Mouse (Mus musculus) layer of hippocampus, adult 9-11 months (tissue): ENCODE data around the gene Klf3.

ENCODE experiments used
- DNase-seq: peaks from one replicate; pipeline ENCODE4 v3.0.0; 2022

Klf3 gene

DNA sequence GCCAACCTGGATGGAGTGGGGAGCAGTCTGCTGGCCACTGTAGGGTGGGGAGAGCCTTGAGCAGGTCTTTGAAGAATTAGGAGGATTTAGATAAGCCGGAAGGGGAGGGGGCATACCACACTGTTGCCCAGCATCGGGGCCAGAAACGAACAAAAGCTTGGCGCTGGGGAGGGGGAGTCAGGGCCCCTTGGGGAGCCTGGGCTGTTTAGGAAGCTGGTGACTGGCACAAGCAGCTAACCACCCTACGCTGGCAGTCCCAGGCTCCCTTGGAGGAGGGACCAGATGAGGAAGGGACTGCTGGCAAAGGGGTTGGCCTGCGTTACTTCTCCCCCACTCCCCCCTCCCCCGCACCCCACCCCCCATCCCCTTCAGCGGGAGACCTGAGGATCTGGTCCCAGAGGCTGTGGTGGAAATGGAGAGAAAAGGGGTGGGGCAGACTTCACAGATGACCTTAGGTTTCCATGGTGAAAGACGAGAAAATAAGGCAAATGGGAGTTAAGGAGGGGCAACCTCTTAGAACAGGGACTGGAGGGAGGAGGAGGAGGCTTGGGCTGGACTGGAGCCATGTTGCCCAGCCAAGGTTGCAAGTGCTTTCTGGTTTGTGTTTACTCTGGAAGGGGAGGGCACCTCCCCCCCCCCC lies 7.8 kb downstream of the Klf3 start:
- no peak for DNase-seq

DNA sequence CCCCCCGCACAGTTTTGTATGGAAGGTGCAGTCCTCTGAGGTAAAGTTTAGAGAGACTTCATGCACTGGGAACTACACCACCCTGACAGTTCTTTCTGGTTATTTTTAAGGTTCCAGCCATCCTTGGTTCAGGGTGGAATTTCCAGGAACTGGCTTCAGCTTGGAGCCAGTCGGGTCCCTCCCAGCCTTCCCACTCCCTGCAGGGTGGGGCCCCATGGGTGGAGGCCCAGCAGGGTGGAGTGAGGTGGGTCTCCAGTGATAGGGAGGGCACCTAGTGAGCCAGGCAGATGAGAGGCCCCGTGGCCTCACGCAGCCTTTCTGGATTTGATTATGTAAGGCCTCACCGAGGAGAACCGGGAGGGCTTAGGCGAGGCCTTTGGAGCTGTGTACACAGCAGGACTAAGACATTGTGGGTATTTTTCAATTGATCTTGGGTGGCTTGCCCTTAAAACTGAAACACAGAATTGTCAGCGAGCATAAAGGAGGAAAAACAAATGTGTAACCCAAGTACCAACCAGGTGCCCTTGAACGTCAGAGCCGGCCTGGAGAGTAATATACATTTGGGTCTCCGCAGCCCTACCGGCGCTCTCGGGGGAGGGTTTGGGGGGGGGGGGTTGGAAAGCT lies 8.4 kb downstream of the Klf3 start:
- no peak for DNase-seq

DNA sequence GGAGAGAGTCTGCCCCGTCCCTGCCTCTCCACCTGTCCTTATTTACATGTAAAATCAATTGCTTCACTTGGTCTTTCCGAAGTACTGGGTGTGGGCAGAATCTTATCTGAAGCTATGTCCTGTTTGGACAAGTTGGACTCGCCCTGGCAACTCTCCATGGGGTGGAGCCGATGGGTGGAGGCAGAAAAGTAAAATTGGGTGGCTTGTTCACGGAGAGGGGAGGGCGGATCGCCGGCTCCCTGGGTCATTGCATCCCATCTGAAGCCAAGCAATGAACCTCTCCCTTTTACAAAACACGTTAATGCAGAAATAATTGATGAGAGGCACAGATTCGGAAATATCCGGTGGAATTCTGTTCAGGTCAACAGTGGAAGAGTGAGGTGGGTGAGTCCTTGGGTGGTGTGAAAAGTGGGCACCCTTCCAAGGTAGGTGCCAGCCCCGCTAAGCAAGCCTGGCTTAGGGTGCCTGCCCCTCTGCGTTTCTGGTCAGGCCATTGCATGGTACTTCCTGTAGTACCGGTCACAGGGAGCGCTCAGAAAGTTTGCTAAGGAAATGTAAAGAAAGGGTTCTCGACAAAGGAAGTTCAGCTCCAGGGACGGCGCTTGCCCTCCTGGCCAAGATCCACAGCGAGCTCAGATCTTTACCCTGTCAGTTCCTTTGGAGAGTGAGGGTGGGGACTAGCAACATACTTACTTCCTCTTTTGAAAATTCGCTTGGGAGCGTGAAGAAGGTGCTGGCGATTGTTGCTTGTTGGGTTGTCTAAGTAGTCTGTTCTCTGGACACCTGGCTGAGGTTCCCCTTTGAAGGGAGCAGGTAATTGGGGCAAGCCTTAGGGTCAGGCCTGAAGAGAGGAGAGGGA lies 9.2 kb downstream of the Klf3 start:
- peak; percentile 48 for DNase-seq

DNA sequence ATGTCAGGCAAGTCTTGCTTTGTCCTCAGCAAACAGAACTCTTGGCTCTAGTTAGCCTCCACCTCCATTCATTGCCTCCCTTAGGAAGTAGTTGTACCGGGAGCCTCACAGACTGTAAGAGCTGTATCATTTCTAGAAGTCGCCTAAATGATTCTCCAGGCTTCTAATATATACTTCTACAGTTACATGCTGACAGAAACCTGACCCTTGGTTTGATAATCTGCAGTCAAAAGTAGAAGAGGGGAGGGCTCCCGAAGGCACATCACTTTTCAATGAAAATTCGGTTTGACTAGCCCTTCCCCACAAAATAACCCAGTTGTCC lies 9.8 kb downstream of the Klf3 start:
- DNase-seq, result no peak

DNA sequence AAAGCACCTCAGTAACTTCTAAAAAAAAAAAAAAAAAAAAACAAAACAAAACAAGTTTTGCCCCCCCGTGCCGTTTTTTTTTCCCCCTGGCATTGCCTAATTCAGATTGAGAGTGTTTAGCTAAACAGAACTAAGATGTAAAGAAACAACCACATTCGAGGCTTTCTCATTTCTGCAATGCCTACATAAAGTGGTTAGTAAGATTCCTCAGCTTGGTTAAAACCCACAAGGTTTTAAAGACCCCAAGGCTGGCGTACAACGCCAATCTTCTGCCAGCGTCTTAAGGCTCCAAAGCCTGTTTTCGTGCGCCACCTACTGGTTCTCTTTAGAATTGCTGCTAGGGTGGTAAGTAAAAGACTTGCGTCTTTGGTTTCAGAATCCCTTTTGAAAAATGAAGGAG lies 10.2 kb downstream of the Klf3 start:
- DNase-seq, result peak; percentile 70

DNA sequence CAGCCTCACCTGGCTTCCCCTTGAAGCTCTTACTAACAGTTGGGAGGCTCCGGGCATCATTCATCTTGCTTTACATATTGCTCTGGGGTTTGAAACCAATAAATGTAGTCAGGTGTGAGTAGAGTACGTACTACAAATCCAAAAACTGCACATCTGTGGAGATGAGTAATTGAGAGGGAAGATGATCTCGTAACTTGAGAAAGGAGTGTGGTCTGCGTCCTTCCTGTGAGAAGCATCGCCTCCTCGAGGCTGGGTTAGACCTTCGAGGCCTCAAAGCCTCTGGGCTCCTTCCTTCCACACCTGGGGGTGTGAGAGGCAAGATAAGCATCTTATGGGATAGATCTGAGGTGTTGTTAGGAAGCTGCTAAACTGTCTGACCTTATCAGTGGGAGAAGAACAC lies 11.2 kb downstream of the Klf3 start:
- DNase-seq, result no peak

DNA sequence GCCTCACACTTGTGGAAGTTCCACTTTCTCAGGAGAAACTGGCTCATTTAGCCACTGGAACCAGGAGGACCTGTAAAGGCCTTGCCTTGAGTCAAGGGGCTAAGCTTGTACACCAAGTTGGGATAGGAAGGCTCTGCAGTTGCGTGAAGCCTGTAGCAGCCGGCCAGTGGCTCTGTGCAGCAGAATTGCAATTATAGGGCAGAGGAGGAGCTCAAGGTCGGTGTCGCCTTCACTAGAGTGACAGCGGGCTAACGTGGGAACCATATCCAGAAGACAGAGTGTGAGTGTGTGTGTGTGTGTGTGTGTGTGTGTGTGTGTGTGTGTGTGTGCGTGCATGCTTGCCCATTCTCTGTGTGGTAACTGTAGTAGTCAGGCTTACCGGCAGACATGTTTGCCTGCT lies 12.4 kb downstream of the Klf3 start:
- no peak for DNase-seq

DNA sequence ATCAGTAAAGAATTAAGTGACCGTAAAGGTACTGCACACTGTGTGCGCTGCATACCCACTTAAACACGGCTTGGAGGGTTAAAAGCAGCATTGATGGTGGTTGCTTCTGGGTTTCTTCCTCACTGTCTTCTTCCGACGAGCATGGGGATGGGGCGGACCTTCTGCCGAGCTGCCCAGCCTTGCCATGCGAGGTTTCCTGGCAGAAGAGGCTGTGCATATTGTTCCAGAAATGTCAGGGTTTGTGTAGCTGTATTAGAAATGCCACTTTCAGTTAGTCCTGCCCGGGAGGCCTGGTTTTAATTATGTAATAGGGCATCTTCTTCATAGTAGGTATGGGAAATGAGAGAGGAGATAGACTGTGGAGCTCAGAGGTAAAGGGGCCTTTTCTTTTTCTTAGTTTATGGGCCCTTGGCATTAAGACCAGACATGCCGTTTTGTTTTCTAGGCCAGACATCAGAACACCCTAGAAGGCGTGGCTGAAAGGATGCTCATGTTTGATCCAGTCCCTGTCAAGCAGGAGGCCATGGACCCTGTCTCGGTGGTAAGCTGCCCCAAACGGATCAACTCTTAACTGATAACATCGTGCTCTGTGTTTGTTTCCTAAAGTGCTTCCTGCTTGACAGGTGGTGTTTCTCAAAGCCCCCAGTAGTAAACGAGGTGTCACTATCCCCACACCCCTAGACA lies 13.2 kb downstream of the Klf3 start:
- no peak for DNase-seq

DNA sequence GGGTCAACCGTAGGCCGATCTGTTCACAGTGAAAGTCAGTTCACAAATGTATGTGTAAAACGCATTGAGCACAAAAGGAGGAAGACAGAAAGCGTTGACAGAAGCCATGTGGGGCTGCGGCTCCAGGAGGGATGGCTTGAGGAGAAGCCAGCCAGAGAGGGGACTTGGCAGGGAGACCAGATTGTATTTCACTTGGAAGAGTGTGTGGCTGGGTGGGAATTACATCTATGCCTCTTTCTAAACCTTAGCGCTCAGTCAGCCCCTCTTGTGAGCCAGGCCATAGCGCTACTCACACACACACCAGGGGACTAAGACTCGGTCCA lies 13.7 kb downstream of the Klf3 start:
- DNase-seq, result no peak

DNA sequence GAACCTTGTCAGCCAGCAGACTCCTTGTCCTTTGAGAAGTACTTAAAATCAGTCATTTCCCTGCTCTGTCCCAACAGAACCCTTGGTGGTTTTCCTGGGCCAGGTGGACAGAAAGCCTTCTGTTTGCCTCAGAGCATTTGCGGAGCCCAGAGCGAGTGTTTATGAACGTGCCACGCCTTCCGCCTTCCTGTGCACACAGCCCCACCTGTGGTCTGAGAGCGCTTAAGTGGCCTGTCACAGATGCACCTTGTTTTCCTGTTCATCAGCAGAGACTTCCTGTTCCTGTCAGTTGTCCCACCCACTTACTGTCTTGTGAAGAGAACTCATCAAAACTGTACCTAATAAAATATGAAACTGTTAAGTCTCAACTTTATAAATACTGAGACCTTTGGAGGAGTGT lies 16.2 kb downstream of the Klf3 start:
- DNase-seq, result no peak

DNA sequence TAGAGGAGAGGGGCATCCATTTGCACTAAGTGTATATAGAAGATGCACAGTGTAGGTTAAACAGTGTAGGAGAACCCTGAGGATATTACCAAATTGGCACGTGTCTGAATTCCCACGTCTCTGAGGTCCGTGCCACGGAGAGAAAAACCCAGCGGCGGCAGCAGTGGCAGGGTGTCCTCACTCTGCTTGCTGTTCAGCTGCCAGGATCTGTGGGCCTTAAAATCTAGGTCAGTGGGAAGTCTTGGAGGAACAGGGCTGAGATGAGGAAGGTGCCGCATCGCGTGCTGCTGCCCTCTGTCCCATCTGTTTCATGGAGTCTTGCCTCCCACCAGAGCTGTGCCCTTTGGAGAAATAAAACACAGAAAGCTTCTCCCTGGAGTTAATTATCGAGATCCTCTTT lies 16.9 kb downstream of the Klf3 start:
- DNase-seq, result no peak

DNA sequence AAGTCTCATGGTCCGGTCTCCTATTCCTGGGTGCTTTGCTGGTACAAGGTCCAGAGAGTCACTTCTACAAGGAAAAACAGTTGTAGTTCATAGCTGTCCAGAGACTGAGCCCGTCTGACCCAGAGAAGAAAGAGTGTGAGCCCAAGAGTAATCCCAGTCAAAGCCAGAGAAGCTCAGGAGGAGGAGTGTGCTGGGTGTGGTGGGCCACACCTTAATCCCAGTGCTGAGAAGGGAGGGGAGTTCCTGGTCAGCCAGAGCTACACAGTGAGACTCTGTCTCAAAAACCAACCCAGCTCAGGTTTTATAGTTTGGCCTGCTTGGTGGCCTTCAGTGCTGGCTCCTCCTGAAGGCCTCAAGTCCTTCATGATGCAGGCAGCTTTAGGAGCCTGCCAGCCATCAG lies 18.1 kb downstream of the Klf3 start:
- DNase-seq, result no peak

DNA sequence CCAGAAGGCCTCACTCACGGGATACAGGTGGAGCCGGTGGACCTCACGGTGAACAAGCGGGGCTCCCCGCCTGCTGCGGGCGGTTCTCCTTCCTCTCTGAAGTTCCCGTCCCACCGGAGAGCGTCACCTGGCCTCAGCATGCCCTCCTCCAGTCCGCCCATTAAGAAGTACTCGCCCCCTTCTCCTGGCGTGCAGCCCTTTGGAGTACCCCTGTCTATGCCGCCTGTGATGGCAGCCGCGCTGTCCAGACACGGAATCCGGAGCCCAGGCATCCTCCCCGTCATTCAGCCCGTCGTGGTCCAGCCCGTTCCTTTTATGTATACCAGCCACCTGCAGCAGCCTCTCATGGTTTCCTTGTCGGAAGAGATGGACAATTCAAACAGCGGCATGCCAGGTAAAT lies 18.8 kb downstream of the Klf3 start:
- DNase-seq, result no peak

DNA sequence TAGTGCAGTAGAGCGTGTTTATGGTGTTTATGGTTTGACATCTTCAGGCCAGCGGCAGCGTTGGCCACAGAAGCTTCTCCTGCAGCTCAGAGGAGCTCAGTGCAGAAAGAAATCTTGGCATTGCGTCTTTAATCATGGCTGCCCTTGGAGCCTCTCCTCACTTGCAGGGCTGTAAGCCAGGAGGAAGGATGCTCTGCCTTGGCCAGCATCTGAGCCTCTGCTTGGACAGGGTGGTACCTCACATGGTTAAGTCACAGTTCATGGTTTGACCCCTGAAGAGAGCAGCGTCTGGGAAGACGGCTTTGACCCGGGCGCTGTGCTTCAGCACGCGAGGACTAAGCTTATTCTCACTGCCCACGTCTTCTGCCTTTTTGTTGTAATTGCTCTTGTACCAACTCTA lies 20.2 kb downstream of the Klf3 start:
- DNase-seq, result no peak

DNA sequence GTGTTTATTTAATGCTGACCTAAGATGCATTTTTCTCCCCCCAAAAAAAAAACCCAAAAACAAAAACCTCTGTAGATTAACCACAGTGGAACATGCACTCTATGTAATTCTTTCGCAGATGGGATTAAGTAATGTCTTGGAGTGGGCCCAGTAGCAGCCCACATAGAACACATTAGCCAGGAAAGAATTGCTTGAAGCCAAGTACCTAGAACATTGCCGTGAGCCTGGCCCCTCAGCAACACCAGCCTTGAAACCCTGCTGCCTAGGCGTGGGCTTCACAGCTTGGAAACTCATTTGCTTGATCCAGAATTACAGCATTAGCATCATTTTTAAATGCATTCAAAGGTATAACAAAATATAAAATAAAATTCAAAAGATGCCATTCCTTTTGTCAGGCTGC lies 21.6 kb downstream of the Klf3 start:
- DNase-seq, result peak; percentile 90

DNA sequence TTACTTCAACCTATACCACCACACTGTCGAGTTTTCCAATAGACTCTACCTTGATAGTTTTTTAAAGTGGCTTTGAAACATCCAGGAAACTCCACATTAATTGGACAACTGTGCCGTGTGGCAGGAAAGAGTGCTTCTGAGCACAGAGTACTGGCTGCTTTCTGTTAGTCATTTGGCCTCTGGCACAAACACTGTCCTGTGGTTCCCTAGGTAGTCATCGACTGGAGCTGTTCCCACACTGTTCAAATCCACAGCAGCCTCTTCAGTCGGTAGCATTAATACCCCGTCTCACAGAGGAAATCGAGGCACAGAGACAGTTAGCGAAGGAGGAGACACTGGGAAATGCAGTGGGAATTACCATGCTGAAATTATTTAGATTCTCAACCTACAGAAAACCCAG lies 22.3 kb downstream of the Klf3 start:
- DNase-seq, result no peak

DNA sequence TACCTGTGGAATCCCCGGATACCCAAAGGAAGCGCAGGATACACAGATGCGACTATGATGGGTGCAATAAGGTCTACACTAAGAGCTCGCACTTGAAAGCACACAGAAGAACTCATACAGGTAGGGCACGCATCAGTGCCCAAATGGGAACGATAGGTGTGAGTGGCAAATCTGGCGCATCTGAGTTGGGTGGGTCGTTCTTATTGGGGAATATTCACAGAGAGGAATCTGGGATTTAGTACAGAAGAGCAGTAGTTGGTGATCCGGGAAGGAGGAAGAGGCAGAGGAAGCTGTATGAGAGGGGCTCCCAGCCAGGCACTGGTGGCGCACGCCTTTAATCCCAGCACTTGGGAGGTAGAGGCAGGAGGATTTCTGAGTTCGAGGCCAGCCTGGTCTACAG lies 24.0 kb downstream of the Klf3 start:
- DNase-seq, result no peak

DNA sequence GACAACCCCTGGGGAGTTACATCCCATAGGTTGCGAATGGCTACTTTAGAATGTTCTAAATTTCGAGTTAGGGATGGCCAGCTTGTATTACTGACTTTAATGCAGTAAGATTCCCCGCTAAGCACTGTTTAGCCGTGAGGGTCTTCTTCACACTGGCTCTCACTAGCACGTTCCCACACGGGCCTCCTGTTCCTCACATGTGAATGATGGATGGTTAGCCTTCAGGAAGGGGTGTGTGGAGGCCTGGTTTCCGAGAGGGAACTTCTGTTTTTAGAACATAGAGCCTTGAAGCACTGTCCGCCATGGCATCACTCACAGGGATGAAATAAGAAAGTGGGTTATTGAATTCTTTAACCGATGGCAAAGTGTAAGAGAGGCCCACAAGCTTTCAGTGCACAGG lies 25.1 kb downstream of the Klf3 start:
- DNase-seq, result no peak

DNA sequence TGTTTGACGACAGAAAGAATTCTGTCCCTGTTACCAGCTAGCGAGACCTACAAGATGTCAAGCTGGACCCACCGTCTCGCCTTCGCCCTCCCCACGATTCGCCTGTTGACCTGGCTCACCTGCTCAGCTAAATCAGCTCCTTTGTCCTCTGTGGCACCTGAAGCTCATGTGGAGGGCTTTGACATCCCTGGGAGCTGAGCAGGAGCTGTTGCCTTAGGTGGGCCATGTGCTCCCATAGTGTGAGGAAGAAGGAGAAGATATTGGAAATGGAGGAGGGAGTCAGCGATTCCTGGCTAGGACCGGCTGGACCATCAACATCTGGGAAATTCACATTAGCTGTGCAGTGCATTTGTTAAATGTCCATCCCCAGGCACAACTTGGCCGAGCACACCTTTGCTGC lies 26.4 kb downstream of the Klf3 start:
- no peak for DNase-seq

DNA sequence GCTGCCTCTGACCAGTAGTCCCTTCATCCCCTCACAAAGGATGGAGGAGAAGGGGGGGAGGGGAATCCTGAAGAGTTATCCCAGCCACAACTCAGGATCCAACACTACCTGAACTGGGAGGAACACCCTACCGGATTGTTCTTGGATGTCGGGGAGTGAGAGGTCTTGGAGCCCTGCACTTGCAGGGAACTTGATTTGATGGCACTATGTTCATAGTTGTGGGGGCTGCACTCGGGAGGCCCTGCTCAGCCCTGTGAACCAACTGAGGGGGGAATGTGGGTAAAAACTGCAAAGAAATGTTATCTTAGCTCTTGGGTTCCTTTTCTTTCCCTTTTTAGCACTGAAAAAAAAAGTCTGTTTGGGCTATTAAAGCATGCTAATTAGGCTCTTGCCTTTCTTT lies 27.6 kb downstream of the Klf3 start:
- DNase-seq, result no peak

DNA sequence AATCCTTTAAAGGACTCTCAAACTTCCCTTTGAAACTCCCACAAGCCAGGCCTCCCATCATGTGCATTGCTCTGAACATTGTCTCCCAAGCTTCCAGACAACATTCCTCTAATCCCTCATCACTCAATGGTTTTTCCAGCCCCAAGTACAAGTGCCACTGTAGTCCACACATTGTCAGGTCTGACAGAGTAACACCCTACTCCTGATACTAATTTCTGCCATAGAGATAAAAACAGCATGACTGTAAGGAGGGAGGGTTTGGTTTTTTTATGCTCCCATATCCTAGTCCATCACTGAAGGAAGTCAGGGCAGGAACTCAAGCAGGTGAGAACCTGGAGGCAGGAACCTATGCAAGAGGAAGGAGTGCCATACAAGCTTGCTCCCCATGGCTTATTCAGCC lies 30.2 kb downstream of the Klf3 start:
- DNase-seq, result no peak

DNA sequence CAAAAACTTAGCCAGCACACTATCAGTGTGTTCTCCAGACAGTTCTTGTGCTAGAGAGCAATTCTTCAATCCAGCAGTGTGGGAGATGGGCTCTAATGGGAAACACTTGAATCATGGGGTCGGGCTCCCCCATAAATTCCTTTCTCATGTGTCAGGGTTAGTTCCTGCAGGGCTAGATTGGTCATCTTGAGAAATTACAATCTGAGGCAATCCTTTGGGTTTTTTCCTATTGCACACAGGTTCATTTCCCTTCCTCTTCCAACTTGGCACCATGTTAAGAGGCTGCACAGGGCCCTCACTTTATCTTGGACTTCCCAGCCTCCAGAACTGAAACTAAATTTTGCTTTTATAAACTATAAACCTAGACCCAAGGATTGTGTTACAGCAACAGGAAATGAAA lies 31.0 kb downstream of the Klf3 start:
- no peak for DNase-seq

DNA sequence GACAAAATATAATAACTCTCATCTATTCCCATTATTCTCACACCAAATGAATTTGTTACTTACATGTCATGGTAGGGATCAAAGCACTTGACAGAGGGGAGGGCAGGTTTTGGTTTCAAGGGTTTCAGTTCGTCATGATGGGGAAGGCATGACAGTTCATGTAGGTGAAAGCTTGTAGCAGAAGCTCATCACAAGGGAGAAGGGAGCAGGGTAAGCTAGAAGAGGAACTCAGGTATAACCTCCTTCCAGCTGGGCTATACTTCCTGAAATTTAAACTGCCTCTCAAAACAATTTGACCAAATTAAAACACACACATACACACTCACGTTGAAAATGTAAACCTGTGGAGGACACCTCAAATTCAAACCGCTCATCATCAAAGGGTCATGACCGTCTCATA lies 32.1 kb downstream of the Klf3 start:
- no peak for DNase-seq

DNA sequence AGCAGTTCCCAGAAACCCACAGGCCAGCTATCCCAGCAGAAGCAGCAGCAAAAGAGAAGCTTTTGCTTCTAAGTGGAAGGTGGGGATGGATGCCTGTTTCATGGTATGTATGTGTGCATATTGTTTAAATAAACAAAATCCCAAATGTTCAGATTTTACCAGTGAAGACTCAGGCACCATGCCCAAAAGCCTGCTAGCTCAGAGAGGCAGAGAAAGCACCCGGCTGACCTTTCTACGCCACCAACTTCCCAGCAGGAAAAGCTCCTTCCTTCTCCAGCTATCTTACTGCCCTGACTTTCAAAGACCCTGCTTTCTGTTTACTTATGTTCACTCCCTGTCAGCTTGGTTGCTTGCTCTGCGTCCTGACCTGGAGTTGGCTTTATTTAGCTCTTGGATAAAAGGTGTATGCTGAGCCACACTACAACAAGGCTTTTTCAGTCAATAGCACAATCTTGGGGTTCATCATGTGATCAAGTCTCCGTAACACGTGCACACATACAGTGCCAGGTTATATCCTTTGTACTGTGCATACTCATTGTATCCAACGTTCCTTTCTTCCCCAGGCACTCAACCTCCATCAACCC lies 35.9 kb downstream of the Klf3 start:
- DNase-seq, result no peak
